Mouse (Mus musculus): Measurements from ENCODE around the gene Polr2h. TPM values are rescaled to one million over a fixed set of nuclear protein-coding genes. Genes with fewer than 3 reads are reported as not detected.

Gene Polr2h
- polyA plus RNA-seq, 2 experiments, result 77.0 to 121 TPM

- DNase-seq (ENCODE audit: low spot score), result peak; percentile 43
- H3K4me2 ChIP-seq (replicated peaks; ENCODE audit: low read depth, low read length, severe bottlenecking), result peak overlapping the region; percentile 74; the same call in 1 of the 2 replicates
- H3K27ac ChIP-seq (replicated peaks; ENCODE audit: low read depth, low read length), result no peak overlapping the region
- ATAC-seq (ENCODE audit: low FRiP score, low read depth), result no peak
- H3K27me3 ChIP-seq (ENCODE audit: control insufficient read depth, insufficient read depth, low read length), result no peaks in the 10 kb centered on the region
- TF ChIP-seq POLR2A (IDR thresholded peaks at IDR 0.05; ENCODE audit: borderline replicate concordance, extremely low read depth, insufficient read depth, insufficient read length), result no peak
- WGBS, result 74% methylated on average over 8 of the region's 8 CpGs
- peaks cover 31% of the 10 kb centered on the region for H3K36me3 ChIP-seq (ENCODE audit: control insufficient read depth, insufficient read depth, low read length)
- H3K4me1 ChIP-seq (ENCODE audit: control insufficient read depth, insufficient read depth, low read length), result peaks cover 30% of the 10 kb centered on the region
- H3K9ac ChIP-seq (ENCODE audit: low read depth, low read length, severe bottlenecking), result no peak overlapping the region
- no peaks in the 10 kb centered on the region for H3K9me3 ChIP-seq (ENCODE audit: control insufficient read depth, low read length)
- no peak overlapping the region for H3K4me3 ChIP-seq (replicated peaks; ENCODE audit: low read length)
Measured at GRCm38 (mm10) chr16:20694781-20695180, 22.7 kb upstream of the Polr2h start.

- peak; percentile 56 for ATAC-seq (ENCODE audit: low FRiP score, low read depth)
- Histone ChIP-seq H3K27ac (replicated peaks; ENCODE audit: low read depth, low read length) (peak overlapping the region; percentile 43; the same call in 1 of the 2 replicates), H3K4me1 (ENCODE audit: control insufficient read depth, insufficient read depth, low read length) (peaks cover 30% of the 10 kb centered on the region), H3K4me3 (replicated peaks; ENCODE audit: low read length) (peak overlapping the region; percentile 40), H3K4me2 (replicated peaks; ENCODE audit: low read depth, low read length, severe bottlenecking) (peak overlapping the region; percentile 74), H3K9ac (ENCODE audit: low read depth, low read length, severe bottlenecking) (peak overlapping the region; percentile 46), H3K27me3 (ENCODE audit: control insufficient read depth, insufficient read depth, low read length) (no peaks in the 10 kb centered on the region), H3K9me3 (ENCODE audit: control insufficient read depth, low read length) (no peaks in the 10 kb centered on the region), H3K36me3 (ENCODE audit: control insufficient read depth, insufficient read depth, low read length) (peaks cover 23% of the 10 kb centered on the region)
- WGBS, result 2% methylated on average over 44 of the region's 46 CpGs
- no peak for TF ChIP-seq POLR2A (IDR thresholded peaks at IDR 0.05; ENCODE audit: borderline replicate concordance, extremely low read depth, insufficient read depth, insufficient read length)
- peak; percentile 91 for DNase-seq (ENCODE audit: low spot score)
Measured at GRCm38 (mm10) chr16:20695622-20696323, 21.7 kb upstream of the Polr2h start.

GRCm38 (mm10) chr16:20699266-20699665 is 18.2 kb upstream of the Polr2h start:
- Histone ChIP-seq H3K4me2 (replicated peaks; ENCODE audit: low read depth, low read length, severe bottlenecking) (no peak overlapping the region), H3K4me1 (ENCODE audit: control insufficient read depth, insufficient read depth, low read length) (peaks cover 32% of the 10 kb centered on the region), H3K4me3 (replicated peaks; ENCODE audit: low read length) (no peak overlapping the region), H3K27me3 (ENCODE audit: control insufficient read depth, insufficient read depth, low read length) (no peaks in the 10 kb centered on the region), H3K27ac (replicated peaks; ENCODE audit: low read depth, low read length) (no peak overlapping the region), H3K36me3 (ENCODE audit: control insufficient read depth, insufficient read depth, low read length) (peaks cover 12% of the 10 kb centered on the region), H3K9ac (ENCODE audit: low read depth, low read length, severe bottlenecking) (no peak overlapping the region), H3K9me3 (ENCODE audit: control insufficient read depth, low read length) (no peaks in the 10 kb centered on the region)
- no peak for TF ChIP-seq POLR2A (IDR thresholded peaks at IDR 0.05; ENCODE audit: borderline replicate concordance, extremely low read depth, insufficient read depth, insufficient read length)
- WGBS, result 75% methylated on average over 5 of the region's 5 CpGs
- DNase-seq (ENCODE audit: low spot score) (no peak), ATAC-seq (ENCODE audit: low FRiP score, low read depth) (no peak)

DNA sequence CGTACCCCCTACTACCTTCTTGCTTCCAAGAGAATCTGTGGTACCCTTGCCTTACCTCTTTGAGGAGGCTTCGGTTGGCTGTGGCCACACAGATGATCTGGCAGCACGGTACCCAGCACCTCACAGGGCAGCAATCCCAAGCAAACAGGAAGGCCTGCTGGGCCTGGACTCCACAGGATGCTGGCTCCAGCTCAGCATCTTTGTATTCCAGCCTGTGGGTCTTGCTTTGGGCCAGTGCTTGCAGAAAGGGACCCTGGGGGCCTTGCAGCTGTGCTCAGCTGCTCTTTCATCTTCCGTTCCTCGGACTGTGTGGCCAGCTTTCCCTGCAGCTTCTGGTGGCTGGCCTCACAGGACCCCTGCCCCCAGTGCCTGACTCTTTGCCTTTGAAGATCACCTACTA is 17.4 kb upstream of the Polr2h start:
- DNase-seq (ENCODE audit: low spot score), result no peak
- Histone ChIP-seq H3K9ac (ENCODE audit: low read depth, low read length, severe bottlenecking) (no peak overlapping the region), H3K9me3 (ENCODE audit: control insufficient read depth, low read length) (no peaks in the 10 kb centered on the region), H3K27me3 (ENCODE audit: control insufficient read depth, insufficient read depth, low read length) (no peaks in the 10 kb centered on the region), H3K4me2 (replicated peaks; ENCODE audit: low read depth, low read length, severe bottlenecking) (no peak overlapping the region), H3K36me3 (ENCODE audit: control insufficient read depth, insufficient read depth, low read length) (peaks cover 19% of the 10 kb centered on the region), H3K4me3 (replicated peaks; ENCODE audit: low read length) (no peak overlapping the region), H3K27ac (replicated peaks; ENCODE audit: low read depth, low read length) (no peak overlapping the region), H3K4me1 (ENCODE audit: control insufficient read depth, insufficient read depth, low read length) (peaks cover 27% of the 10 kb centered on the region)
- TF ChIP-seq POLR2A (IDR thresholded peaks at IDR 0.05; ENCODE audit: borderline replicate concordance, extremely low read depth, insufficient read depth, insufficient read length), result no peak
- no peak for ATAC-seq (ENCODE audit: low FRiP score, low read depth)
- WGBS, result 29% methylated on average over 5 of the region's 5 CpGs

GRCm38 (mm10) chr16:20701316-20701715 is 16.1 kb upstream of the Polr2h start:
- no peak for TF ChIP-seq POLR2A (IDR thresholded peaks at IDR 0.05; ENCODE audit: borderline replicate concordance, extremely low read depth, insufficient read depth, insufficient read length)
- H3K36me3 ChIP-seq (ENCODE audit: control insufficient read depth, insufficient read depth, low read length), result peaks cover 31% of the 10 kb centered on the region

More at GRCm38 (mm10) chr16:20701316-20701715, 16.1 kb upstream of the Polr2h start:
- Histone ChIP-seq H3K9me3 (ENCODE audit: control insufficient read depth, low read length) (no peaks in the 10 kb centered on the region), H3K4me3 (replicated peaks; ENCODE audit: low read length) (no peak overlapping the region), H3K27me3 (ENCODE audit: control insufficient read depth, insufficient read depth, low read length) (no peaks in the 10 kb centered on the region), H3K27ac (replicated peaks; ENCODE audit: low read depth, low read length) (no peak overlapping the region), H3K9ac (ENCODE audit: low read depth, low read length, severe bottlenecking) (peak overlapping the region; percentile 29), H3K4me1 (ENCODE audit: control insufficient read depth, insufficient read depth, low read length) (peaks cover 19% of the 10 kb centered on the region), H3K4me2 (replicated peaks; ENCODE audit: low read depth, low read length, severe bottlenecking) (no peak overlapping the region; the same call in 1 of the 2 replicates)
- WGBS, result 42% methylated on average over 7 of the region's 7 CpGs
- ATAC-seq (ENCODE audit: low FRiP score, low read depth) (no peak), DNase-seq (ENCODE audit: low spot score) (no peak)

Measured in limb, embryonic 14.5 days (tissue).